Mouse (Mus musculus) stomach, postnatal 0 days (tissue): Measurements from ENCODE around the gene Dazap2.

Experiments
- CTCF ChIP-seq: IDR thresholded peaks from 2 replicates; pipeline ENCODE4 v1.5.1; 2016; ENCODE audit warnings: antibody characterized with exemption, low read depth, mild to moderate bottlenecking, moderate library complexity
- EP300 ChIP-seq: optimal IDR thresholded peaks from 2 replicates; pipeline ENCODE3; 2016; ENCODE audit warnings: antibody characterized with exemption

DNA sequence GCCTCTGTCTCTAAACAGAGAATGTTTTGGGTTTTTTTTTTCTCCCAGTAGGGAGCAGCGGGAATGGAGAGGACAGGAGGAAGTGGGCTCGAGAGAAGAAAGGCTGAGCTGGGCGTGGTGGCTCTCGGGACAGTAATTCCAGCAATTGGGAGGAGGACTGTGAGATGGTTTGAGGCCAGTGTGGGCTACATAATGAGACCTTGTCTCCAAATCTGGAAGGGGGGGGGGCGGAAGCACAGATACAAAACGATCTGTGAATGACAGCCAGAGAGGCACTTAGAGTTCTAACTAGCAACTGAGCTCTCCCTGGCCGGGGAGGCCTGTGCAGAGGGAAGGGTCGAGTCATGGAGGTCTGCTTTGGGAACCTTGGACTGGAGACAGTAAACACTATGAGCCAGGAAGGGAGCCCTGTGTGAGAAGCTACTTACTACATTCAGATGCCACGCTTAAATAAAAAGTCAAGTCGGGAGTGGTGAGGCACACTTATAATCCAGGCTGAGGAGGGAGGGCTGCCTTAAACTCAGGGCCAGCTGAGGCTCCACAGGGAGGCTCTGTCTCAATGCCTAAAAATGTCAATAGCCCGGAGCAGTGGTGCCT is 12.7 kb downstream of the Dazap2 start:
- no peak for TF ChIP-seq CTCF
- TF ChIP-seq EP300 = no peak
